Mouse (Mus musculus) forebrain, embryonic 10.5 days (tissue): ENCODE measurements around the gene Hoxc6. TPM values are rescaled to one million over a fixed set of nuclear protein-coding genes. Genes with fewer than 3 reads are reported as not detected.

Experiments used
- DNase-seq: peaks from one replicate; pipeline ENCODE4 v3.0.0-alpha.2; 2017; ENCODE audit warnings: low spot score; ENCODE audit errors: extremely low spot score
- H3K27ac ChIP-seq: fragments of 300-500 bp; sonication (generic); 2 replicates; pipeline ENCODE4 v1.5.1; 2016; ENCODE audit warnings: mild to moderate bottlenecking
- H3K27me3 ChIP-seq: fragments of 300-500 bp; sonication (generic); 2 replicates; pipeline ENCODE4 v1.6.1; 2016; ENCODE audit warnings: mild to moderate bottlenecking; ENCODE audit not compliant: poor library complexity, severe bottlenecking
- H3K36me3 ChIP-seq: fragments of 300-500 bp; sonication (generic); replicated peaks from 2 replicates; pipeline ENCODE4 v1.6.1; 2016; ENCODE audit warnings: mild to moderate bottlenecking, moderate library complexity
- H3K4me1 ChIP-seq: fragments of 300-500 bp; sonication (generic); 2 replicates; pipeline ENCODE4 v1.6.1; 2016
- H3K4me3 ChIP-seq: fragments of 300-500 bp; sonication (generic); 2 replicates; pipeline ENCODE4 v1.5.1; 2016; ENCODE audit warnings: mild to moderate bottlenecking, moderate library complexity
- H3K9me3 ChIP-seq: fragments of 300-500 bp; sonication (generic); 2 replicates; pipeline ENCODE4 v1.6.1; 2016; ENCODE audit warnings: mild to moderate bottlenecking, moderate library complexity
- WGBS: fragments of 180-500 bp; shearing (Covaris S2); methylation state at CpG from one replicate; pipeline ENCODE4 v1.1.7; 2016; 5-methylcytosine and 5-hydroxymethylcytosine counted together
- polyA plus RNA-seq: library from polyadenylated mRNA; unstranded; fragments of >200 nt; fragmentation: Nextera tagmentation; extraction: Ambion mirVana; gene quantifications from 2 replicates; pipeline ENCODE4 v1.2.1, GENCODE M21; 2016

Hoxc6 gene
- polyA plus RNA-seq, 1 experiment from 2014 or later: not detected

GRCm38 (mm10) chr15:102963671-102964640 lies 34.1 kb upstream of the Hoxc6 start:
- peaks cover 100% of the 10 kb centered on the region for H3K27me3 ChIP-seq
- no peak overlapping the region for H3K27ac ChIP-seq
- H3K4me1 ChIP-seq: peaks cover 6% of the 10 kb centered on the region
- DNase-seq: peak; percentile 71
- H3K4me3 ChIP-seq: no peak overlapping the region
- no peaks in the 10 kb centered on the region for H3K9me3 ChIP-seq
- no peaks in the 10 kb centered on the region for H3K36me3 ChIP-seq
- 1% methylated on average over 28 of the region's 28 CpGs for WGBS

DNA sequence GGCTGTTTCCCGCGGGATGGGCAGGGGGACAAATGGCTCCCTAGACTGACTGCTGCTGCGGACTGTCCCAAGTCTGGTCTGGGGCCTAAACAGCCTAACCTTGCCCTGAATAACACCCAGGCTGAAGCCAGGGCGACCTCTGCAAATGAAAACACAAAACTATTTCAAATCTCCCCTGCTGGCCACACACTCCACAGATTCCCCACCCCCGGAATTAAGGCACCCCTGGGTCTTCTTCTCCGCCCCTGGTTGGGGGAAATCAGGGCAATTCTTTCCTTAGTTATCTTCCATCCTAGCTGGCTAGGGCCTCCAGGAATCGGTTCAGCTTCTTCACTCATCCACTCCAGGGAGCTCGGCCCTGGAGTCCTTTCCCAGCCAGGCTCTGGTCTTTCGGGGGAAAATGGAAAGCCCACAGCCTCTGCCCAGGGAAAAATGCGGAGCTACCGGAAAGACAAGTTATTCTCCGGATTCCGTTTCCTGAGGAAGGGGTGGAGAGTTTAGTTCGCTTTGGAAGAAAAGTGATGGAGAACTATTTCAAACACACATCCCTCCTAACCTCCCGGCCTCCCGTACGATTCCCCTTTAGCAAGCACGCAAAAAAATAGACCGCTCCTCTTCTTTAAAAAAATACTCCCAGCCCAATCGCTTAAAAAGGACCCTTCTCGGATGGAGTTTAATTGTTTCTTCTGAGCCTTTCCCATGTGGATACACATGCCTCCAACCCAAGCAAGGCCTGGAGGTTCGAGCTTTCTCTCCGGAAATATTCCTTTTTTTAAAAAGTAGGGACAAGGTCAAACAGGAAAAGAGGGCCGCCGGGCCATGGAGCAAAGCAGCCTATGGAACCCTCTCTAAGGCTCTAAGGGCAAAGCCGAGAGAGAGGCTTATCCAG lies 32.8 kb upstream of the Hoxc6 start:
- Histone ChIP-seq H3K9me3 (no peaks in the 10 kb centered on the region), H3K4me3 (no peak overlapping the region), H3K4me1 (peaks cover 6% of the 10 kb centered on the region), H3K27ac (no peak overlapping the region), H3K36me3 (no peaks in the 10 kb centered on the region), H3K27me3 (peaks cover 100% of the 10 kb centered on the region)
- 2% methylated on average over 26 of the region's 26 CpGs for WGBS
- no peak for DNase-seq

DNA sequence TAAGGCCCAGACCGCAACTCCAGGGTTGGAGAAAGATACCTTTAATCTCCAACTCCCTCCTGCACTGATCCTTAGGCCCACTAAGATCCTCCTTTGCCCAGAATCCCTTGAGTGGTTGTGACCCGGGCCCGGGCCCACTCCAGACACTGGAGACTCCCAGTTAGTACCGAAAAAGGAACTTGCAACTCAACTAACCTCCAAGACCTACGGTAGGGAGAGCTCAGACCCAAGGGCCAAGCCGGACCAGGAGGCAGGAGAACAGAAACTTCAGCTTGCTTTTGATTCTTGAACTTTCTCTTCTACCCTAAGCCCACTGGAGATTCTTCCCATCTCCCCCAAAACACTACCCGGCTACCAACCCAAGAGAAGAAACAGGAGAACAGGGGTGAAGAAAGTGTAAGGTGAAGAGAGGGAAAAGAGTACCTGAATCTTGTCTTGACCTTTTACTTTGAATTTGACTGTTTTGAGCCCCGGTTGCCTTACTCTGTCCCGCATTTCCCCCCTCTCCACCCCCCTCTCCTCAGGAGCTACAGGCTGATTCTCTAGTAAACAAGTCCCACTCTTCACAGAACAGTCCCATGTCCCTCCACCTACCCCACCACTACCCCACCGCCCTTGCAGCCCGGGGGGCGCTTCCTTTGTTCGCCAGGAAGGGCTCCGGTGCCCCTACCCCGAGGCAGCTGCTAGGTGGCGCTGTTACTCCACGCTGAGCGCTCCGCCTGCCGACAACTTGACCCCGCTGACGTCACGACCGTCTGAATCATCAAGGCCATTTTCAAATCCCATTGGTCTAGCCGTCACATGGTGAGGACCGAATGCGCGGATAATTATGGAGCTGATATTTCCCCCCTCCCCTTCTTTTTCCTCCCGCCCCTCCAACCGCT lies 31.9 kb upstream of the Hoxc6 start:
- Histone ChIP-seq H3K4me3 (peak overlapping the region; percentile 23; the same call in 1 of the 2 replicates), H3K4me1 (peaks cover 6% of the 10 kb centered on the region), H3K27me3 (peaks cover 100% of the 10 kb centered on the region), H3K27ac (no peak overlapping the region), H3K9me3 (no peaks in the 10 kb centered on the region), H3K36me3 (no peaks in the 10 kb centered on the region)
- peak; percentile 85 for DNase-seq
- WGBS: 2% methylated on average over 30 of the region's 30 CpGs

DNA sequence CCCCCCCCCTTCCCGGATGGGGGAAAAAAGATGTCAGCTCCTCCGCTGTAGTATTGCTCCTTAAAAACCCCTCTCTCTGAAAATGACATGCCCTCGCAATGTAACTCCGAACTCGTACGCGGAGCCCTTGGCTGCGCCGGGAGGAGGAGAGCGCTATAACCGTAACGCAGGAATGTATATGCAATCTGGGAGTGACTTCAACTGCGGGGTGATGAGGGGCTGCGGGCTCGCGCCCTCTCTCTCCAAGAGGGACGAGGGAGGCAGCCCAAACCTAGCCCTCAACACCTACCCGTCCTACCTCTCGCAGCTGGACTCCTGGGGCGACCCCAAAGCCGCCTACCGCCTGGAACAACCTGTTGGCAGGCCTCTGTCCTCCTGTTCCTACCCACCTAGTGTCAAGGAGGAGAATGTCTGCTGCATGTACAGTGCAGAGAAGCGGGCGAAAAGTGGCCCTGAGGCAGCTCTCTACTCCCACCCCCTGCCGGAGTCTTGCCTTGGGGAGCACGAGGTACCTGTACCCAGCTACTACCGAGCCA lies 31.2 kb upstream of the Hoxc6 start, which contains the start of gene Hoxc10:
Gene Hoxc10 (plus strand): TSS at position 21 of the 536 bp plus-strand sequence.
- no peak for DNase-seq
- peak within 1 kb of the TSS; percentile 23; the same call in 1 of the 2 replicates for H3K4me3 ChIP-seq
- WGBS: 2% methylated on average over 27 of the region's 27 CpGs

DNA sequence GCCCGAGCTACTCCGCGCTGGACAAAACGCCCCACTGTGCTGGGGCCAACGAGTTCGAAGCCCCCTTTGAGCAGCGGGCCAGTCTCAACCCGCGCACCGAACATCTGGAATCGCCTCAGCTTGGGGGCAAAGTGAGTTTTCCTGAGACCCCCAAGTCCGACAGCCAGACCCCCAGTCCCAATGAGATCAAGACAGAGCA lies 30.8 kb upstream of the Hoxc6 start, which contains the start of gene Hoxc5:
Gene Hoxc5 (plus strand): TSS at position 132 of the 199 bp plus-strand sequence.
- no peak for DNase-seq
- WGBS: 3% methylated on average over 12 of the region's 12 CpGs
- Histone ChIP-seq H3K4me1 (peaks cover 6% of the 10 kb centered on the region), H3K27ac (no peak within 1 kb of the TSS), H3K9me3 (no peaks in the 10 kb centered on the region), H3K36me3 (no peaks in the 10 kb centered on the region), H3K27me3 (peaks cover 100% of the 10 kb centered on the region), H3K4me3 (peak within 1 kb of the TSS; percentile 23; the same call in 1 of the 2 replicates)

More for the DNA sequence above, 31.2 kb upstream of the Hoxc6 start, which contains the start of gene Hoxc10:
- Histone ChIP-seq H3K9me3 (no peaks in the 10 kb centered on the region), H3K27ac (no peak within 1 kb of the TSS), H3K4me1 (peaks cover 6% of the 10 kb centered on the region), H3K36me3 (no peaks in the 10 kb centered on the region), H3K27me3 (peaks cover 100% of the 10 kb centered on the region)

DNA sequence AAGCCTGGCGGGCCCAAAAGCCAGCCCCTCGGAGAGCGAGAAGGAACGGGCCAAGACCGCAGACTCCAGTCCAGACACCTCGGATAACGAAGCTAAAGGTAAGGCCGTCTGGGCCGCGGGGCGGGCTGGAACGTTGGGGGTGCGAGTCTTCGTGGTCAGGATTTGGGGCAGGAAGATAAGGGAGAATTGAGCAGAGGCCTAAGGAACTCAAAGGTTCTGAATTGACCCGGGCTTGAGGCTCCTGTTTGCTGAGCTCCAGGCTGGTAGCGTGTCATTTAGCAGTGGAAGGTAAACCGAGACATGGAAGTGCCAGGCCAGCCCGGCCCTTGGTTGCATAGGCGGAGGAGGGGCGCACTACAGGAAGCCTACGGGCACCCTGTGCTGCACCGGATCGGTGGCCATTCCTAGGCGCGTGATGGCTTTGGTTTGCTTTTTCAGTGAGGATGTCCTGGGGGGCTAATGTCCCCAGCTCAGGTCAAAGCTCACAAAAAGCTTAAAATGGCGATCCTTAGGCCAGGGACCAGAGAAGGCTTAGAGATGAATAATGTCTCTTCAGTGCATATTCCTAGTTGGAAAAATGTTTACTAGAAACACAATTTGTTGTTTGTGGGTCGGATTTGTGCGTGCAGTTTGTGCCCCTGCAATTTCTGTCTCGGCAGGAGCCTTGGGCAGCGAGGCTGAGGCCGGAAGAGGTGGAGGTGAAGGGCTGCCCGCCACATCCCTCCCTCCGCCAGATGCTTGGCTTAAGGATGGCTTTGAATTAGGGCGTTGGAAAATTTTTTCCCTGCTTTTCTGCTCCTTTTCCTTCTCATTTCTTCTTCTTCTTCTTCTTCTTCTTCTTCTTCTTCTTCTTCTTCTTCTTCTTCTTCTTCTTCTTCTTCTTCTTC lies 30.3 kb upstream of the Hoxc6 start:
- H3K36me3 ChIP-seq: no peaks in the 10 kb centered on the region
- WGBS: 2% methylated on average over 34 of the region's 34 CpGs
- peaks cover 6% of the 10 kb centered on the region for H3K4me1 ChIP-seq
- H3K4me3 ChIP-seq: no peak overlapping the region
- DNase-seq: no peak
- peaks cover 100% of the 10 kb centered on the region for H3K27me3 ChIP-seq
- no peaks in the 10 kb centered on the region for H3K9me3 ChIP-seq
- H3K27ac ChIP-seq: no peak overlapping the region

DNA sequence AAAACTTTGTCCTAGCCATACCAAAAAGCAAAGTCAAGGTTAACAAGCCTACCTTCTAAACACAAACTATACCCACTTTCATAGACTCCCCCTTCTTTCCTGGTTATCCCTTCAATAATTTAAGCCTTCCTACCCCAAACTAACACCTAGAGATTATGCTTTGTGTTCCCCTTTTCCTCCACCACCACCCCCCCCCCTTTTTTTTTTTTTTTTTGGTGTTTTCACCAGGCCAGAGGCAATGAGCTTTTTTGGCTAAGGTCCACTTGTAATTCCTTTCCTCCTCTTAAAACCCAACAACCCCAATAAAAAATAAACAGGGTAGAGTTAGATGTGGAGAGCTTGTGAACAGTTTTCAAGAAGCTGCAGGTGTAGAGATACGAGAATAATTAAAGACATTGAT lies 28.8 kb upstream of the Hoxc6 start:
- Histone ChIP-seq H3K4me3 (no peak overlapping the region), H3K9me3 (no peaks in the 10 kb centered on the region), H3K4me1 (peaks cover 6% of the 10 kb centered on the region), H3K27ac (no peak overlapping the region), H3K36me3 (no peaks in the 10 kb centered on the region), H3K27me3 (peaks cover 100% of the 10 kb centered on the region)
- DNase-seq: no peak
- 43% methylated on average over 1 of the region's 1 CpGs for WGBS

DNA sequence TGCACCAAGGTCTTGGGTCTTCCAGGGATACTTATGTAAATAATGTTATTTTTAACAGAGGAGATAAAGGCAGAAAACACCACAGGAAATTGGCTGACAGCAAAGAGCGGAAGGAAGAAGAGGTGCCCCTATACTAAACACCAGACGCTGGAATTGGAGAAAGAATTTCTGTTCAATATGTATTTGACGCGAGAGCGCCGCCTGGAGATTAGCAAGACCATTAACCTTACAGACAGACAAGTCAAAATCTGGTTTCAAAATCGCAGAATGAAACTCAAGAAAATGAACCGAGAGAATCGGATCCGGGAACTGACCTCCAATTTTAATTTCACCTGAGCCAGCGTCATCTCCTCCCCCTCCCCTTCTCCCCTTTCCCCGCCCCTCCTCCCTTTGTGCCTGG lies 27.3 kb upstream of the Hoxc6 start:
- Histone ChIP-seq H3K9me3 (no peaks in the 10 kb centered on the region), H3K27me3 (peaks cover 100% of the 10 kb centered on the region), H3K4me3 (no peak overlapping the region), H3K4me1 (peaks cover 6% of the 10 kb centered on the region), H3K27ac (no peak overlapping the region), H3K36me3 (no peaks in the 10 kb centered on the region)
- DNase-seq: no peak
- WGBS: 1% methylated on average over 12 of the region's 12 CpGs

DNA sequence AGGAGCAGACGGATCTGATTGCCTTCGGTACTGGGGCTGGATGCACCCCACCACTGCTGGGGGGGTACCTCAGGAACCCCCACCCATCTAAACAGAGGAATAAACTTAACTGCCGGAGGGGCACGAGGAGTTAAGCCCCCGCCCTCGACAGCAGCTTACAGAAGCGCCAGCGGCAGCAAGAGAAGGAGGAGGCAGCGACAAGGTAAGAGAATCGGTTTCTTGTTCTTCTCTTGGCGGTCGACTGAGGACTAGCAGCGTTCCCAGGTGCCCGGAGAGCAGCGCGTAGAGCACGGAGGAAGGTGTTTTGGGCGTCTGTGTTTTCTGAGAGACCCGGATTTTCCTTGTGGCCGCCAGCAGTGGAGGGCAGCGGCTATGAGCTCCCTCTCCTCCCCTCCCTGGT lies 25.8 kb upstream of the Hoxc6 start:
- H3K4me3 ChIP-seq: no peak overlapping the region
- H3K4me1 ChIP-seq: no peaks in the 10 kb centered on the region
- H3K27ac ChIP-seq: no peak overlapping the region
- H3K27me3 ChIP-seq: peaks cover 100% of the 10 kb centered on the region
- WGBS: 1% methylated on average over 21 of the region's 21 CpGs
- no peaks in the 10 kb centered on the region for H3K36me3 ChIP-seq
- DNase-seq: no peak
- no peaks in the 10 kb centered on the region for H3K9me3 ChIP-seq

- Histone ChIP-seq H3K9me3 (no peaks in the 10 kb centered on the region), H3K4me3 (no peak overlapping the region), H3K27ac (no peak overlapping the region), H3K27me3 (peaks cover 100% of the 10 kb centered on the region), H3K36me3 (no peaks in the 10 kb centered on the region), H3K4me1 (no peaks in the 10 kb centered on the region)
- WGBS: 1% methylated on average over 6 of the region's 6 CpGs
- DNase-seq: no peak
Measured at GRCm38 (mm10) chr15:102972753-102973152, 25.3 kb upstream of the Hoxc6 start.

DNA sequence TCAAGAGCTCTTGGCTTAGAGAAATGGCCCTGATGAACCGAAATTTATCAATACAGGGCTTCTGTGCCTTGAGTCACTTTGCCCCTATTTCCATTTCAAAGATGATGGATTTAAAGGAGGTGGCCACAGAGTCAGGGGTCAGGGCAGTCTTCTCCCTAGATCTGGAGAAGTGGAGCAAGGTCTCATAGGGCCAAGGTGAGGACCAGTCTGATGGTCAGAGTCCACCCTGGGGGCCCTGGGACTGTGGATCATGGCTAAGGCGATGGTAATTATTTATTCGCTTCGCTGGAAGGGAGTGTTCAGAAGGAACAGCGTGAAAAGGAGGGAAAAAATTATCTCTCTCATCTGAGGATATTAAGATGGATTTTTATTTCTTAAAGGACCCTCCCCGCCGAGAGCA lies 23.0 kb upstream of the Hoxc6 start:
- WGBS: 3% methylated on average over 7 of the region's 7 CpGs

More for the DNA sequence above, 23.0 kb upstream of the Hoxc6 start:
- Histone ChIP-seq H3K27me3 (peaks cover 100% of the 10 kb centered on the region), H3K27ac (no peak overlapping the region), H3K9me3 (no peaks in the 10 kb centered on the region), H3K4me1 (no peaks in the 10 kb centered on the region), H3K4me3 (no peak overlapping the region), H3K36me3 (no peaks in the 10 kb centered on the region)
- no peak for DNase-seq
